Mouse (Mus musculus) heart, embryonic 11.5 days (tissue): Measurements from ENCODE around the gene Mrpl37. TPM values are rescaled to one million over a fixed set of nuclear protein-coding genes. Genes with fewer than 3 reads are reported as not detected.

Experiments
- ATAC-seq: fragments of 200-750 bp; cut with Nextera tagmentation; replicated peaks from 2 replicates; pipeline ENCODE4 v1.8.0; 2017; ENCODE audit warnings: moderate library complexity; ENCODE audit not compliant: insufficient number of reproducible peaks, low FRiP score, low TSS enrichment
- H3K27ac ChIP-seq: fragments of 300-500 bp; sonication (generic); 2 replicates; pipeline ENCODE4 v1.5.1; 2014; ENCODE audit warnings: mild to moderate bottlenecking, low read depth, low read length
- H3K27me3 ChIP-seq: fragments of 300-500 bp; sonication (generic); 2 replicates; pipeline ENCODE4 v1.6.1; 2014; ENCODE audit warnings: mild to moderate bottlenecking, low read length, mixed read lengths; ENCODE audit not compliant: control insufficient read depth, insufficient read depth
- H3K36me3 ChIP-seq: fragments of 300-500 bp; sonication (generic); 2 replicates; pipeline ENCODE4 v1.6.1; 2014; ENCODE audit warnings: mild to moderate bottlenecking, low read length, moderate library complexity, mixed read lengths; ENCODE audit not compliant: control insufficient read depth, insufficient read depth
- H3K4me1 ChIP-seq: fragments of 300-500 bp; sonication (generic); 2 replicates; pipeline ENCODE4 v1.6.1; 2014; ENCODE audit warnings: low read length; ENCODE audit not compliant: control insufficient read depth, insufficient read depth
- H3K4me2 ChIP-seq: fragments of 300-500 bp; sonication (generic); 2 replicates; pipeline ENCODE4 v1.6.1; 2014; ENCODE audit warnings: mild to moderate bottlenecking, moderate library complexity
- H3K4me3 ChIP-seq: fragments of 300-500 bp; sonication (generic); 2 replicates; pipeline ENCODE4 v1.5.1; 2014; ENCODE audit warnings: low read depth, low read length
- H3K9ac ChIP-seq: fragments of 300-500 bp; sonication (generic); 2 replicates; pipeline ENCODE4 v1.6.1; 2014; ENCODE audit warnings: mild to moderate bottlenecking, low read depth, low read length, moderate library complexity
- H3K9me3 ChIP-seq: fragments of 300-500 bp; sonication (generic); replicated peaks from 2 replicates; pipeline ENCODE4 v1.6.1; 2016; ENCODE audit warnings: low read length; ENCODE audit not compliant: control insufficient read depth
- WGBS: fragments of 180-500 bp; shearing (Covaris S2); extraction: QIAGEN DNeasy Blood & Tissue Kit; methylation state at CpG from one replicate; pipeline ENCODE4 v1.1.7; 2014; ENCODE audit not compliant: insufficient replicate concordance; 5-methylcytosine and 5-hydroxymethylcytosine counted together
- polyA plus RNA-seq: library from polyadenylated mRNA; unstranded; fragments of >200 nt; fragmentation: Nextera tagmentation; extraction: Ambion mirVana; gene quantifications from 2 replicates; pipeline ENCODE4 v1.2.1, GENCODE M21; 2014

Mrpl37 gene
- polyA plus RNA-seq, 1 experiment from 2014 or later = 113 TPM

GRCm38 (mm10) chr4:107082185-107082584 is 15.5 kb upstream of the Mrpl37 start:
- no peak overlapping the region for H3K4me3 ChIP-seq
- H3K4me2 ChIP-seq = no peak overlapping the region
- peaks cover 19% of the 10 kb centered on the region for H3K4me1 ChIP-seq
- ATAC-seq = no peak
- H3K9ac ChIP-seq = no peak overlapping the region
- no peak overlapping the region for H3K27ac ChIP-seq
- H3K36me3 ChIP-seq = no peaks in the 10 kb centered on the region
- WGBS = 81% methylated on average over 3 of the region's 3 CpGs
- H3K27me3 ChIP-seq = 0 out of 2 replicates have a peak, but pooled peaks cover 3% of the 10 kb centered on the region
- no peaks in the 10 kb centered on the region for H3K9me3 ChIP-seq

- H3K27ac ChIP-seq = no peak overlapping the region
- no peak for ATAC-seq
Measured at GRCm38 (mm10) chr4:107079716-107080115, 13.0 kb upstream of the Mrpl37 start.

GRCm38 (mm10) chr4:107078894-107079293 is 12.2 kb upstream of the Mrpl37 start:
- H3K36me3 ChIP-seq = no peaks in the 10 kb centered on the region
- H3K4me1 ChIP-seq = peaks cover 7% of the 10 kb centered on the region
- H3K9me3 ChIP-seq = no peaks in the 10 kb centered on the region
- H3K9ac ChIP-seq = no peak overlapping the region
- H3K27ac ChIP-seq = 0 out of 2 replicates have a peak overlapping the region, but pooled peaks have one; percentile 42
- H3K27me3 ChIP-seq = no peaks in the 10 kb centered on the region
- H3K4me2 ChIP-seq = no peak overlapping the region
- ATAC-seq = no peak
- 74% methylated on average over 4 of the region's 4 CpGs for WGBS
- no peak overlapping the region for H3K4me3 ChIP-seq

More at GRCm38 (mm10) chr4:107079716-107080115, 13.0 kb upstream of the Mrpl37 start:
- H3K4me2 ChIP-seq = no peak overlapping the region
- H3K27me3 ChIP-seq = no peaks in the 10 kb centered on the region
- peaks cover 15% of the 10 kb centered on the region for H3K4me1 ChIP-seq
- no peaks in the 10 kb centered on the region for H3K9me3 ChIP-seq
- H3K36me3 ChIP-seq = no peaks in the 10 kb centered on the region
- H3K9ac ChIP-seq = no peak overlapping the region
- no peak overlapping the region for H3K4me3 ChIP-seq

- no peaks in the 10 kb centered on the region for H3K36me3 ChIP-seq
- no peak overlapping the region for H3K27ac ChIP-seq
- H3K4me3 ChIP-seq = no peak overlapping the region
- H3K4me1 ChIP-seq = peaks cover 2% of the 10 kb centered on the region
- no peak overlapping the region for H3K9ac ChIP-seq
- no peaks in the 10 kb centered on the region for H3K9me3 ChIP-seq
- no peak overlapping the region for H3K4me2 ChIP-seq
- 0 out of 2 replicates have a peak, but pooled peaks cover 3% of the 10 kb centered on the region for H3K27me3 ChIP-seq
- no peak for ATAC-seq
- 61% methylated on average over 5 of the region's 5 CpGs for WGBS
Measured at GRCm38 (mm10) chr4:107075456-107075855, 8.8 kb upstream of the Mrpl37 start.

- Histone ChIP-seq H3K9me3 (no peaks in the 10 kb centered on the region), H3K36me3 (no peaks in the 10 kb centered on the region), H3K4me2 (no peak overlapping the region), H3K27ac (no peak overlapping the region), H3K4me3 (no peak overlapping the region), H3K27me3 (0 out of 2 replicates have a peak, but pooled peaks cover 3% of the 10 kb centered on the region), H3K9ac (no peak overlapping the region), H3K4me1 (peaks cover 4% of the 10 kb centered on the region; the same call in 1 of the 2 replicates)
- WGBS = 84% methylated on average over 9 of the region's 9 CpGs
- no peak for ATAC-seq
Measured at GRCm38 (mm10) chr4:107072343-107072742, 5.7 kb upstream of the Mrpl37 start.

GRCm38 (mm10) chr4:107067151-107067840 is 628 bp upstream of the Mrpl37 start:
- no peaks in the 10 kb centered on the region for H3K9me3 ChIP-seq
- peaks cover 10% of the 10 kb centered on the region; the same call in 1 of the 2 replicates for H3K36me3 ChIP-seq
- peaks cover 11% of the 10 kb centered on the region for H3K4me1 ChIP-seq
- H3K4me2 ChIP-seq = peak overlapping the region; percentile 99
- no peak overlapping the region for H3K27ac ChIP-seq
- H3K4me3 ChIP-seq = peak overlapping the region; percentile 90
- H3K9ac ChIP-seq = peak overlapping the region; percentile 78
- no peak for ATAC-seq
- 4% methylated on average over 33 of the region's 33 CpGs for WGBS
- 0 out of 2 replicates have a peak, but pooled peaks cover 2% of the 10 kb centered on the region for H3K27me3 ChIP-seq

- WGBS = 73% methylated on average over 5 of the region's 5 CpGs
- no peak for ATAC-seq
- Histone ChIP-seq H3K4me3 (no peak overlapping the region), H3K4me1 (peaks cover 11% of the 10 kb centered on the region), H3K36me3 (peaks cover 21% of the 10 kb centered on the region), H3K27ac (no peak overlapping the region), H3K27me3 (no peaks in the 10 kb centered on the region), H3K4me2 (no peak overlapping the region), H3K9me3 (no peaks in the 10 kb centered on the region), H3K9ac (no peak overlapping the region)
Measured at GRCm38 (mm10) chr4:107064394-107065098, 2.1 kb downstream of the Mrpl37 start.

- Histone ChIP-seq H3K36me3 (peaks cover 23% of the 10 kb centered on the region), H3K9me3 (no peaks in the 10 kb centered on the region), H3K9ac (no peak overlapping the region), H3K27ac (no peak overlapping the region), H3K4me2 (no peak overlapping the region), H3K4me1 (peaks cover 11% of the 10 kb centered on the region), H3K27me3 (no peaks in the 10 kb centered on the region), H3K4me3 (no peak overlapping the region)
- WGBS = 82% methylated on average over 3 of the region's 3 CpGs
- ATAC-seq = no peak
Measured at GRCm38 (mm10) chr4:107063214-107063613, 3.5 kb downstream of the Mrpl37 start.
